Mouse (Mus musculus) testis, postnatal 10 days (tissue): ENCODE data around the gene Sgms1.
"Not testable (repeated sequence)": the region's sequence is repeated elsewhere in the genome, so short reads cannot be mapped to it uniquely, and the experiment has no call there.

ENCODE experiments used
- DNase-seq: peaks from one replicate; pipeline ENCODE4 v3.0.0; 2021; ENCODE audit warnings: low spot score

The Sgms1 gene

GRCm38 (mm10) chr19:32325100-32325768 lies 64.3 kb downstream of the Sgms1 start:
- DNase-seq, result no peak

GRCm38 (mm10) chr19:32324550-32324949 lies 65.0 kb downstream of the Sgms1 start:
- DNase-seq, result no peak

DNA sequence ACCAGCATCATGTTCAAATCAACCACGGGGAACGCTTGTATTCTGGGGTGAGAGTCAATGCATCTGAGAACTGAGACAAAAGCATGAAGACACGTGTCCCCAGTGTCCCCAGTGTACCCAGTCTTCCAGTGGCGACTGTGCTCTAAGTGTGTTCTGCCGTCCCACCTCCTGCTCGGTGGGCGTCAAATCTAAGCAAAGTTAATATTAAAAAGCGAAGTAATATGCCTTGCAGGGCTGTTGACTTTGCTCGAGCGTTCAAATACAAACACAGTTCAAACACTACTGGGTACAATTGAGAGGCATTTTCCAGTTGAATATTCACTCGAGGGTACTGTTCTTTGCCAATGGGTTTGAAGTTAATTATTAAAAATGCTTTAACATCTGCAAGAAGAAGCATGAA lies 66.4 kb downstream of the Sgms1 start:
- no peak for DNase-seq

GRCm38 (mm10) chr19:32322429-32323035 lies 67.0 kb downstream of the Sgms1 start:
- no peak for DNase-seq

GRCm38 (mm10) chr19:32320366-32320666 lies 69.2 kb downstream of the Sgms1 start:
- peak; percentile 69 for DNase-seq

DNA sequence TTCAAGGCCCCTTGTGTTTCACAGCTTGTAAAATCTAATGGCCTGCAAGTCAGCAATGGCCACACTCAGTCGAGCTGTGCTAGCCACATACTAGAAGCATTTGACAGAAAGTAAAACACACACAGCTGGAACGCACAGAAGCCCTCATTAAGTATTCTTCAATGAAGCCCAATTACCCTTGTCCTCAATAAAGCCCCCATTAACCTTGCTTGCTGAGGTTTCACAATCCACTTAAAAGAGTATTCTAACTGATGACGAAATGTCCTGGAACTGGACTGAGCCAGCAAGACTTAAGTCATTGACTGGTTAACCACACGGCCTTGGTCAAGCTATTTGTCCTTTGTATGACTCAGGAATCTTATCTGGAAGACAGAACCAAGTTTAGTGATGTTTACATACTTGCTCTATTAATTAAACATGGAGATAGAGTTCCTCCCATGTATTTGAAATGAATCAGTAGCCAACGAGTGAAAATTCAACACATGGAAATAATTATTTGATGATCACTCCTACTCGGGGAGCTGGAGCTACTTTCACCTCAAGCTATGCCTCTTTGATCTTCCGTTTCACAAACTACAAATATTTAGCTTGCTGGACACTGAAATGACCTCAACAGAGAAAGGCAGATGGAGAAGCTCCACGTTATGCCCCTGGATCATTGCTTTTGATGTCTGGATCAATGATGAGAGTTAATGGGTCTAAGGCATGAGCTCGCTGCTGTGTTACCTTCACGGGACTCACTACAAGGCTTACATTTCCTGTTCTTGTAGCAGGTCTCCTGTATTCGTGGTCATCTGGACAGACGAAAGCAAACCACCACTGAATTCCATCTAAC lies 69.8 kb downstream of the Sgms1 start:
- DNase-seq, result no peak

- DNase-seq, result no peak
Observed at GRCm38 (mm10) chr19:32319057-32319456, 70.5 kb downstream of the Sgms1 start.

GRCm38 (mm10) chr19:32317347-32317746 lies 72.2 kb downstream of the Sgms1 start:
- not testable (repeated sequence) for DNase-seq

- DNase-seq, result no peak
Observed at GRCm38 (mm10) chr19:32313304-32313703, 76.2 kb downstream of the Sgms1 start.

GRCm38 (mm10) chr19:32311762-32312161 lies 77.8 kb downstream of the Sgms1 start:
- no peak for DNase-seq

DNA sequence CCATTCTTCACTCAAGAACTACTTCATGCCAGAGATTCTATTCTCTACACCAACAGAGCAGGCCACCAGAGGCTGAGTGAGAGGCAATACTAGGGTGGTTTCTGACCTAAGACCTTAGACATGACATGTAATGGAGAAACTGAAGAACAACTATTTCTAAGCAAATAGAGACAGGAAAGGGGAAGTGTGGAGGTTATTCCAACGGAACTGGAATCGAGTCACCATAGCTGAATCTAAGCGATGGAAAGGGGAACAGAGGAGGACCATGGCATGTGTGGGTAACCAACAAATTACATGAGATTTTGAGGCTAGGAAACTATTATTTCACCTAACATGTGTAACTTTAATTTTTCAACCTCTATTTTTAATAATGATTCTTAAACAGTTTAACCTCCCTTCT lies 78.5 kb downstream of the Sgms1 start:
- no peak for DNase-seq

DNA sequence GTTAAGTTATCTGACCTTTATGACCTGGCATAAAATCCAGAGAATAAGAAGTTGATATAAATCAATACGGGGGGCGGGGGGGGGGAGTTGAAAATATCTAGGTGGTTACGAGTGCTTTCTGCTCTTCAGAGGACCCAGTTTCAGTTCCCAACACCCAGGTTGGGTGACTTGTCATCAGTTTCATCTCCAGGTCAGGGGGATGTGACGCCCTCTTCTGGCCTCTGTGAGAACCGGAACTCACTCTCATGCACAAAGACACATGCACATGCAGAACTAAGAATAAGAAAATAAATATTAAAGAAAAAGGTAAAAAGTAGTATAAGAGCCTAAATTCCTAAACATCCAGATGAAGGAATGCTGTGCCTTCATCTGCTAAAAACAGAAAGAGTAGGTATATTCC lies 79.0 kb downstream of the Sgms1 start:
- DNase-seq, result no peak

GRCm38 (mm10) chr19:32309346-32309745 lies 80.2 kb downstream of the Sgms1 start:
- DNase-seq, result no peak

DNA sequence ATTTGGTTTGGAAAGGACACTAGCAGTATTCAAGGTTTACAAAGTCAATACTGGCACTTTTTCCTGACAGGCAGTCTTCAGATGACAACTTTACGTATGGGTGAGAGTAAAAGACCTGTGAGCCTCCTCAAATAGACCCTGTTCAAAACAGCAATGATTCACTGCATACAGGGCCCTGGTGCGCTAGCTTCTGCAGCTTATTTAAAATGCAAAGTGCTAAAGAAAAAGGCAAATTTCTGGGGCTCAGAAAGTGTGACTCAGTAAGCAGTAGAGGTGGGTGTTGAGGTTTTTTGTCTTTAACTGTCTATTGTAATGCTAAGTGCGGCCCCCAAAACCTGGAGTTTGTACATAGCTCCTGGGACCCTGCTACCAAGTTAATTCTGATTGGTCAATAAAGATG lies 81.2 kb downstream of the Sgms1 start:
- DNase-seq, result no peak

- DNase-seq, result no peak
Observed at GRCm38 (mm10) chr19:32304898-32305297, 84.6 kb downstream of the Sgms1 start.

- DNase-seq, result peak; percentile 81
Observed at GRCm38 (mm10) chr19:32304008-32304873, 85.3 kb downstream of the Sgms1 start.

DNA sequence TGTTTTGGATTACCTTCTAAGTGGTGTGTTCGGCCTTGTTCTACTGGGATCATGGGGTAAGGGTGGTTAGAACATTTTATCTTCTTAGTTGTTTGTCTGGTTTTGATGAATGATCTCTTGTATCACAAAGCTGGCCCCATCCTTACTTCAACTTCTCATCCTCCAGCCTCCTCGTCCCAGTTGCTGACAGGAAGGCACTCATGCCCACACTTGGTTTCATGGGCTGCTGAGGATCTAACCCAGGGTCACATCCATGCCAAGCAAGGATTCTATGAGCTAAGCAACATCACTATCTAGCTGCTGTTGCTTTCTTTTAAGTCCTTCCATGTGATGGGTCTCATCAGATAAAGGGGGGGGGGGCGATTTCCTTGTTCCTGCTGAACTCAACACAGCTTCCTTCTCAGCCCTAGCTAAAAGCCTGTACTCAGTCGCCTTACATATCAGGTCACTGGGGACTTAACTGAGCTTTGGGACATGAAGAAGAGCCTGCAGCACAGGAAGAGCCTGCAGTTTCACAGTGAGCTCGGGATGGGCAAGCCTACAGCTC lies 86.6 kb downstream of the Sgms1 start:
- DNase-seq, result no peak

DNA sequence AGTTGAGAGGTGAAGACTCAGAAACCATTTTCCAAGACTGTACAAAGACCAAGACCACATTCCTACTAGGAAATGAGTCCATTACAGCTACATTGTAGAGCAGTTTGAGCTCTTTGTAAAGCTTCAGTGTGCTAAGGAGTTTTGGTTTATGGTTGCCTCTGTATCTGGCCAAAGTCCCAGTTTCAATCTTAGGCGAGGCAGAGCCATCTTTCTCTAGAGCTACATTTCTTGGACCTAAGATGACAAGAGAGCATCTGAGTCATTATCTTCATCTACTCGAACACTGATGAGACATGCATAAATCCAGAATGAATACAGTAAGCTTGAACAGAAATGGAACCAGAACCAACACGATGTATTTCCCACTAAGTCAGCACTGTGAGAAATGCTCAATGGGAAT lies 87.9 kb downstream of the Sgms1 start:
- no peak for DNase-seq

DNA sequence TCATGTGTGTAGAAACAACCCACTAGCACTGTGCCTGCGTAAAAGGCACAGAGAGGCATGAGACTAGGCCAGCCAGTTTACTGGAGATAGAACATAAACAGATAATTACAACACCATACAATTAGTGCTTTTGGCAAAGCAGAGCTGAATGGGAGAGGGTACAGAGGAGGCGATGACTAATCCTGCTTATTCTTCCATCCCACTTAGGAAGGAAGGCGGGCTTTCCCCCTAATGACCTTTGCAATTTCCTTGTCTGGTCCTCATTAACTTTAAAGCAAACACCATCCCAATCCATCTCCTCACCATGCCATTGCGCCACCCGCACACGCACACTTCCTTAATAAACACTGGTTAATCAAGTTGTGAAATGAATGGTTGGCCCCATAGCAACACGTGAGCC lies 91.3 kb downstream of the Sgms1 start:
- DNase-seq, result no peak

DNA sequence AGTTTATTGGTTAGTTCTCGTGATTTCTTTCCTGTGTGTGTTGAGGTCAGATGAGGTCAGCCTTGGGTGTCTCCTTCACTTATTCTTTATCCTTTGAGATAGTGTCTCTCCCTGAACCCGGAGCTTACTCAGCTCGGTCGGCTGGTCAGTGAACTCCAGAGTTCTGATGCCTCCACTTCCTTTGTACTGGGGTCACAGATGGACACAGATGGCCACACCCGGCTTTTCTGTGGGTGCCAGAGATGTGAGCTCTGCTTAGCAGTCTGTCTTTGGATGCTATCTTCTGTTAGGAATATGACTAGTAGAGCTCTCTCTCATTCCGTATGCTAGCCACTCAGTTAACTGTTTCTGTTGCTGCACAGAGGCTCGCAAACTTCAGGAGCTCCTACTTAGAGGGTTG lies 92.7 kb downstream of the Sgms1 start:
- no peak for DNase-seq

GRCm38 (mm10) chr19:32295581-32295980 lies 93.9 kb downstream of the Sgms1 start:
- no peak for DNase-seq
